Mouse (Mus musculus) adrenal gland, adult 8-10 months (tissue): Measurements from ENCODE around the gene Rnf222. TPM values are rescaled to one million over a fixed set of nuclear protein-coding genes. Genes with fewer than 3 reads are reported as not detected.
"Not testable (repeated sequence)": the region's sequence is repeated elsewhere in the genome, so short reads cannot be mapped to it uniquely, and the experiment has no call there.

Experiments
- DNase-seq: peaks from one replicate; pipeline ENCODE4 v3.0.0; 2022
- total RNA-seq, 4 experiments: library from RNA; stranded (reverse); gene quantifications; 2 replicates each; pipeline ENCODE4 v1.2.4; 2022

Rnf222 gene
- total RNA-seq, 4 experiments from 2014 or later, result 0.08 to 0.21 (median 0.09) TPM; not detected in 1

DNA sequence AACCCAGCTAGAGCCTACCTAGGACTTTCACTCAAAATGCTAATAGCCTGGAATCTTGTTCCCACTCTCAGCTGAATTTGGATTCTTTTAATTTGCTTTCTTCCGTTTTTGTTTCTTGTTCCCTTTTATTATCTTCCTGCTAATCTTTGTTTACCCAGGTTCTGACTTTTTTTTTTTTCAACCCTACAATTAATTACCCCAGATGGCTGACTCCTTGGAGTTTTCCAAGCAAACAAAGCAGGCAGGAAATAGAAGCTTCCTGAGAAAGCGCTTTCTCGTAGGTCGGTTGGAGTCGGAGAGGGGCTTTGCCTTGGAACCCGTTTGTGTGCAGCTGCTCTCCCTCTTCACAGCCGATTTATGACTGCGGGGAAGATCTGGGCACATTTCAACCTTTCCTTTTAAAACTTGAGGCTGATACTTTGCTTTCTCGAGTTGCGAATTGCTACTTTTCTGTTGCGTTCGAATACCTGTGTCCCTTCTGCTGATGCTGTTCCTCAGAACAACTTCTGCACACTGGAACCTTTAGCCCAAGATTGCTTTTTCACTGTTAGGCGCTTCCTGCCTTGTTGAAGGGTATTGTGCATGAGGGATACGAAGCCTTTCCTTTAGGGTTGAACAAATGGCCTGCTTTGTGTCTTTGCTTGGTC is 23.3 kb downstream of the Rnf222 start:
- no peak for DNase-seq

- DNase-seq, result no peak
Measured at GRCm38 (mm10) chr11:68914566-68914965, 26.2 kb downstream of the Rnf222 start.

DNA sequence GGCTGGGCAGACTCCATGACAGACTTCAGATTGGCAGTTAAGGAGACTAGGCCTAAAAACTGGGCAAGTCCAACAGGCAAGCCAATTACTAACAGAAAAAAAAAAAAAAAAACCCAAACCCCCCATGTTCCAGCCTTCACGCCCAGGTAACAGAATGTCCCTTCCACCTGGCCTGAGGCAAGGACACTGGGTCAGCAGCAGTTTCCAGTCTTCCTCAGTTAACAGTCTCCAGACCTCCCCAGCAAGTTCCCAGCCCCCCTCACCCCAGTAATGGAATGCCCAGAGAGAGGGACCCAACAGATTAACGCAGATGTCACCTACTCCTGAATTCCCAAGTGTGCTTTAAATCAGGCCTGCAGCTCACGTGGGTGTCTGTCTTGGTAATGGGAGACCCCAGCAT is 34.8 kb downstream of the Rnf222 start:
- no peak for DNase-seq

DNA sequence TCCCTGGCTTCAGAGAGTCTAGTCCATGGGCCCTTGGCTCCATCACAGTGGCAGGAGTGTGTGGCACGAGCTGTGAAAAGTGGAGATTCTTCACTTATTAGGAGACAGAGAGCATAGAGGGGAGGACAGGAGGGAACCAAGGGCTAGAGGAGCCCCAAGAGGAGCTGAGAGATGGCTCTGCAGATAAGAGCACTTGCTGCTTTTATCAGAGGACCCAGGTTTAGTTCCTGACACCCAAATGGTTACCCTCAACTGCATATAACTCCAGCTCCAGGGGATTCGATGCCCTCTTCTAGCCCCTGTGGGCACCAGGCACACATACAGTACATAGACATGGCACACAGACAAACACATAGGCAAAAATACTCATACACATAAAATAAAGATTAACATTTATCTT is 36.4 kb downstream of the Rnf222 start:
- no peak for DNase-seq

DNA sequence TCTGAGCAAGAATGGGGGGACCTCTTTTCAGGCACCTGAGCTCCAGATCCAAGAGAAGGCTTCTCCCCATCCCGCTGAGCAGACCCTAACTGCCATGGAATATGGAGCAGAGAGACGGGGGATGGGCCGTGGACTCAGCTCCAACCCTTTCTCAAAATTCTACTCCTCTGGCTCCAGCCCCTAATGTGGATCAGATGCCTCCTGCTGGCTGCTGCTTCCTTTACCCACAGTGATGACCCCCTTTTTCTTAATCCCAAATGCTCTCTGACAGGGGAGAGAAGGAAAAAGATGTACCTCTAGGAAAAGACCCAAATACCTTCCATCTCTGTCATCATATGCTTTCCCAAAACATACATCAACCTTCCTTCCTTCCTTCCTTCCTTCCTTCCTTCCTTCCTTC is 38.6 kb downstream of the Rnf222 start, which contains the start of gene Odf4:
Gene Odf4 (minus strand): TSS at position 101 of the 400 bp plus-strand sequence.
- no peak for DNase-seq

- no peak for DNase-seq
Measured at GRCm38 (mm10) chr11:68929947-68930346, 41.6 kb downstream of the Rnf222 start.

DNA sequence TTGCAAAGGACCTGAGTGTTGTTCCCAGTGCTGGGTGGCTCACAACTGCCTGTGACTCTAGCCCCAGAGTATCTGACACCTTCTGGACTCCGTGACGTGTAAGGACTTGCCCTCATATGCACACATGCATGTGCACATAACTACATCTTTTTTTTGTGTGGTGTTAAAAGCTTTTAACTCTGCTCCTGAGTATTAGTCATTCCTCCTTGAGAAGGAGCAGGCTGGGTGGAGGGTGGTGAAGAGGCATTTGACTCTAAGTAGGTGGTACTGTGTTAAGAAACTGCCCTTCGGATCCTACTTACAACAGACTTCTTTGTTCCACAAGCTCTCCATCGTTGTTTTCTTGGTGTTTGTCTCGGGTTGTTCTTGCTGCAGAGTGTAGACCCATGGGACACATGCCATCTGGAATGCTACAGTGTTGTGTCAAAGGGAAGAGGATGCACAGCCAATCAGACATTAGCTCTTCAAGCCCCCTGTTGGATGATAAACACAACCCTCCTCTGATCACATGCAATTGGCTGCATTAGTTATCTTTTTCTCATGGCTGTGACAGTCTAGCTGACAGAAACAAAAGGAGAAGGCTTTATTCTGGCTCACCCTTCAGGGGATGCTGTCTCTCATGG is 45.6 kb downstream of the Rnf222 start:
- DNase-seq, result no peak

DNA sequence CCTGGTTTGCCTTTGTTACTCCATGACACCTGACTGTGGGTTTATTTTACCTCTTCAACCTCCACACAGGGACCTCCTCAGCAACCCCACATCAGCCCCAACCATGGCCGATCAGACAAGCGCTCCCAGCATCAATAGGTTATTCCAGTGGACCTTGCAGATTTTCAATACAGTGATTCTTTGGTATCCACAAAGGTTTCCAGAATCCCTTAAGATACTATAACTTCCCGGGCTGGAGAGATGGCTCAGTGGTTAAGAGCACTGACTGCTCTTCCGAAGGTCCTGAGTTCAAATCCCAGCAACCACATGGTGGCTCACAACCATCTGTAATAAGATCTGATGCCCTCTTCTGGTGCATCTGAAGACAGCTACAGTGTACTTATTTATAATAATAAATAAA is 48.6 kb downstream of the Rnf222 start:
- not testable (repeated sequence) for DNase-seq

DNA sequence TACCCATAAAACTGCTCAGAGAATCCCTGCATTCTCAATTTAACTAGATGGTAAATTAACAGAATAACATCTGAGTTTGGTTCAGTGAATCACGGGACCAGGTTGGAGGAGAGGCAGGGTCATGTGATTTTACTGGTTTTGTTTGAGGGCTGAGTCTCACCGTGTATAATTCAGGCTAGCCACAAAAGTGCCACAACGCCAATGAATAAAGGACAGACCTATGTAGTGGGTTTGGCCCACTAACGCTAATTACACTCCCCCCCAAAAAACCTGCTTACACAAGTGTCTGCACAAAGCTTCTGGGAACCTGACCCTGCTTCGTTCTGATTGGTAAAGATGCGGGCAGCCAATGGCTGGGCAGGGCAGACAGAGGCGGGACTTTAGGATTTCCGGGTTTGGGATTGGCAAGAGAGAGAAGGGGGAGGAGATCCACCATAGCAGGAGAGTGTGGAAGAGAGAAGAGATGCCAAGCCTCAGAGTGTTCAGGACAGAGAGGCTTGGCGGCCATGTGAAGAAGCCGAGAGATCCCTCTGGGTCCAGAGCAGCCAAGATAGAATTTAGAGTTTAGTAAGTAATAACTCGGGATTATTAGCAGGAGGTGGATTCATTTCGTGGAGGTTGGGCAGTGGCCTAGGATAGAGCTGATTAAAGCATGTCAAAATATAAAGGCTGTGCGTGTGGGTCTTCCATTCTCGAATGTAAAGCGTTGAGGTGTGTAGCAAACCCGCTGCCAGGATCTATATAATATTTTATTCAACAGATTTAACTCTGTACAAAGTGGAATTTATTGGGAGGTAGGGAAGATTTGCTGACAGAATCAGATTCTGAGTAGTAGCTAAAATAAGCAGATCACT is 51.3 kb downstream of the Rnf222 start:
- peak; percentile 87 for DNase-seq

- no peak for DNase-seq
Measured at GRCm38 (mm10) chr11:68940516-68940915, 52.2 kb downstream of the Rnf222 start.

- DNase-seq, result no peak
Measured at GRCm38 (mm10) chr11:68942731-68943130, 54.4 kb downstream of the Rnf222 start.

DNA sequence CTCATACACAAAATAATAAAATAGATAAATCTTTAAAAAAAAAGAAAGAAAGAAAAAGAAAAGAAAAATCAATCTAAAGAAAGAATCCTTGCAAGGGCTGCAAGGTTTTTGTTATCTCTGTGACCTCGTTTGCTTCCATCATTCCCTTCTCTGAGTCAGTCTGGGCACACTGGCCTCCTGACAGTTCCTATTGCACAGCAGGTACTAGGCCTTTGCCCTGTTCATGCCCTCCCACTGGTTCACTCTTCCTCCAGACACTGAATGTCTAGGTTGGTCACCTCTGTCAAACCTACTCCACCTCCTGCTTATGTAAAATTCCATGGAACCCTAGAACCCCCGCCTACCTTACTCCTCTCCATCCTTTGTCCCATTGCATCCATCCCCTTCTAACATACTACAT is 56.9 kb downstream of the Rnf222 start:
- no peak for DNase-seq

Other genes starting within 250 kb of the Rnf222 start
- gene Myh10, start 197.0 kb upstream of the Rnf222 start, total RNA-seq, result 10 to 100 TPM; 42.2 to 60.3 (median 49.1) TPM
- 10 to 100 TPM; 59.5 to 79.4 (median 68.0) TPM for gene Ndel1, start 16.7 kb upstream of the Rnf222 start, total RNA-seq
- 1,000 to 10,000 TPM; 1,214 to 1,402 (median 1,307) TPM for gene Rpl26, start 13.0 kb downstream of the Rnf222 start, total RNA-seq
- 1 to 10 TPM in 1 of 4 experiments, under 1 TPM in 2, not detected in 1; 0.35 to 1.7 (median 0.78) TPM for gene Odf4, start 38.5 kb downstream of the Rnf222 start, total RNA-seq
- 10 to 100 TPM; 15.5 to 32.7 (median 24.5) TPM for gene Arhgef15, start 68.9 kb downstream of the Rnf222 start, total RNA-seq
- 10 to 100 TPM; 14.7 to 35.0 (median 28.1) TPM for gene Slc25a35, start 79.6 kb downstream of the Rnf222 start, total RNA-seq
- gene Rangrf, start 86.6 kb downstream of the Rnf222 start, total RNA-seq, result 10 to 100 TPM; 21.0 to 27.9 (median 23.6) TPM
- gene Pfas, start 119.9 kb downstream of the Rnf222 start, total RNA-seq, result 10 to 100 TPM; 33.9 to 48.4 (median 40.5) TPM
- 10 to 100 TPM; 30.7 to 46.1 (median 39.2) TPM for gene Ctc1, start 127.4 kb downstream of the Rnf222 start, total RNA-seq
- 1 to 10 TPM; 1.7 to 2.9 (median 2.3) TPM for gene Aurkb, start 157.1 kb downstream of the Rnf222 start, total RNA-seq
- 10 to 100 TPM; 29.8 to 33.9 (median 31.5) TPM for gene Borcs6, start 171.2 kb downstream of the Rnf222 start, total RNA-seq
- gene Tmem107, start 182.3 kb downstream of the Rnf222 start, total RNA-seq, result 10 to 100 TPM; 13.1 to 28.3 (median 19.4) TPM
- gene Vamp2, start 199.9 kb downstream of the Rnf222 start, total RNA-seq, result 100 to 1,000 TPM; 118 to 221 (median 178) TPM
- gene Per1, start 206.7 kb downstream of the Rnf222 start, total RNA-seq, result 100 to 1,000 TPM in 1 of 4 experiments, 10 to 100 TPM in 3; 30.0 to 119 (median 51.6) TPM
- under 1 TPM in 2 of 4 experiments, not detected in 2; 0.18 to 0.22 TPM for gene Hes7, start 231.9 kb downstream of the Rnf222 start, total RNA-seq
- under 1 TPM; 0.26 to 0.95 (median 0.84) TPM for gene 9130213A22Rik, start 234.0 kb downstream of the Rnf222 start, total RNA-seq
- 1 to 10 TPM in 3 of 4 experiments, under 1 TPM in 1; 0.87 to 2.2 (median 1.7) TPM for gene Aloxe3, start 237.3 kb downstream of the Rnf222 start, total RNA-seq